Mouse (Mus musculus) heart, embryonic 16.5 days (tissue): Measurements from ENCODE around the gene Arhgef16. TPM values are rescaled to one million over a fixed set of nuclear protein-coding genes. Genes with fewer than 3 reads are reported as not detected.

ENCODE experiments used
- ATAC-seq: fragments of 200-750 bp; cut with Nextera tagmentation; replicated peaks from 2 replicates; pipeline ENCODE4 v1.8.0; 2017; ENCODE audit warnings: moderate number of reproducible peaks; ENCODE audit not compliant: insufficient read depth, low FRiP score; ENCODE audit errors: extremely low read depth
- H3K27ac ChIP-seq: fragments of 300-500 bp; sonication (generic); 2 replicates; pipeline ENCODE4 v1.5.1; 2014; ENCODE audit warnings: mild to moderate bottlenecking, low read length, control low read depth, moderate library complexity
- H3K27me3 ChIP-seq: fragments of 300-500 bp; sonication (generic); 2 replicates; pipeline ENCODE4 v1.6.1; 2014; ENCODE audit warnings: low read length, mixed read lengths; ENCODE audit not compliant: control insufficient read depth, insufficient read depth
- H3K36me3 ChIP-seq: fragments of 300-500 bp; sonication (generic); 2 replicates; pipeline ENCODE4 v1.6.1; 2014; ENCODE audit not compliant: control insufficient read depth, insufficient read depth
- H3K4me1 ChIP-seq: fragments of 300-500 bp; sonication (generic); 2 replicates; pipeline ENCODE4 v1.6.1; 2014; ENCODE audit warnings: low read length, mixed read lengths; ENCODE audit not compliant: control insufficient read depth, insufficient read depth
- H3K4me2 ChIP-seq: fragments of 300-500 bp; sonication (generic); 2 replicates; pipeline ENCODE4 v1.6.1; 2014; ENCODE audit warnings: low read depth, mild to moderate bottlenecking, control low read depth, low read length
- H3K4me3 ChIP-seq: fragments of 300-500 bp; sonication (generic); 2 replicates; pipeline ENCODE4 v1.5.1; 2014; ENCODE audit warnings: mild to moderate bottlenecking, control low read depth, low read length
- H3K9ac ChIP-seq: fragments of 300-500 bp; sonication (generic); 2 replicates; pipeline ENCODE4 v1.6.1; 2014; ENCODE audit warnings: low read length, control low read depth
- H3K9me3 ChIP-seq: fragments of 300-500 bp; sonication (generic); replicated peaks from 2 replicates; pipeline ENCODE4 v1.6.1; 2016; ENCODE audit warnings: low read length; ENCODE audit not compliant: control insufficient read depth
- WGBS: fragments of 180-500 bp; shearing (Covaris S2); extraction: QIAGEN DNeasy Blood & Tissue Kit; methylation state at CpG from one replicate; pipeline ENCODE4 v1.1.7; 2014; 5-methylcytosine and 5-hydroxymethylcytosine counted together
- polyA plus RNA-seq: library from polyadenylated mRNA; unstranded; fragments of >200 nt; fragmentation: Nextera tagmentation; extraction: Ambion mirVana; gene quantifications from 2 replicates; pipeline ENCODE4 v1.2.1, GENCODE M21; 2015

Arhgef16 gene
- polyA plus RNA-seq, 1 experiment from 2014 or later = 4.3 TPM

DNA sequence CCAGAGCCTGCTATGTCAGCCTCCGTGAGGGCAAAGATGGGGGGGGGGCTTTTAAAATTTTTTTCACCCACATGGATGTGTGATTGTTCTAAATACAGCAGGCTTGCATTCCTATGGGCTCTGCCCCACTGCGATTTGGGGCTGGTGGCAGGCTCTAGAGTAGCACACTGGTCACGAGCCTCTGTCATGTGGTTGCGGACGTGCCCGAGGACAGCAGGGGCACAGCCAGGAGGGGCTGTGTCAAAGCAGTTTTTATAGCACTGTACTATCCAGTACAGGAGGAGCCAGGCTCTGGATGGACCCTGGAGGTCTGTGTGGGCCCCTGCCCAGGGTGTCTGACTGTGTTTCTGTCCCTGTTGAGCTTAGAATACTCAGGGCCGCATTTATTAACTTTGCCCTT lies 28.5 kb upstream of the Arhgef16 start:
- ATAC-seq = peak; percentile 94
- WGBS = 57% methylated on average over 7 of the region's 7 CpGs

DNA sequence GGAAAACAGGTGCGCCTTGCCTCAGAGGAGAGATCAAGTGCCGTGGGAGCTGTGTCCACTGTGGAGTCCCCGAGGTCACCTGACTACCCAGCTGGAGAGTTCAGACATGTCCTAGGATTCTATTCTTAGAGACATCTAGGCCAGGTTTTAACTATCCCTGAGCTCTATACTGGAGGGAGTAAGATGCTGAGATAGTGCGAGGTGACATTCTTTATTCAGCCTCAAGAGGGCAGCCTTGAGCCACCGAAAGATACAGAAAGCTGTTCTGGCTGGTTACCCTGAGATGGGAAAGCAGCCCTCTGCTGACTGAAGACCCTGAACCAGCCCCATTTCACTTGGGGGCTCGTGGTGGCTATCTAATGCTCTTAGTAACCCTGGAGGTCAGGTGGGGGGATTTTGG lies 27.4 kb upstream of the Arhgef16 start:
- H3K27me3 ChIP-seq = no peaks in the 10 kb centered on the region
- H3K36me3 ChIP-seq = peaks cover 6% of the 10 kb centered on the region; the same call in 1 of the 2 replicates
- peak overlapping the region; percentile 97 for H3K27ac ChIP-seq
- H3K9me3 ChIP-seq = no peaks in the 10 kb centered on the region
- no peak overlapping the region; the same call in 1 of the 2 replicates for H3K9ac ChIP-seq
- H3K4me1 ChIP-seq = peaks cover 46% of the 10 kb centered on the region
- 11% methylated on average over 6 of the region's 6 CpGs for WGBS
- ATAC-seq = no peak
- no peak overlapping the region for H3K4me2 ChIP-seq
- no peak overlapping the region for H3K4me3 ChIP-seq

More for the DNA sequence above, 28.5 kb upstream of the Arhgef16 start:
- H3K36me3 ChIP-seq = peaks cover 4% of the 10 kb centered on the region; the same call in 1 of the 2 replicates
- peak overlapping the region; percentile 97 for H3K27ac ChIP-seq
- no peak overlapping the region for H3K4me3 ChIP-seq
- no peaks in the 10 kb centered on the region for H3K27me3 ChIP-seq
- H3K4me2 ChIP-seq = no peak overlapping the region
- no peaks in the 10 kb centered on the region for H3K9me3 ChIP-seq
- peaks cover 48% of the 10 kb centered on the region for H3K4me1 ChIP-seq
- peak overlapping the region; percentile 56 for H3K9ac ChIP-seq

DNA sequence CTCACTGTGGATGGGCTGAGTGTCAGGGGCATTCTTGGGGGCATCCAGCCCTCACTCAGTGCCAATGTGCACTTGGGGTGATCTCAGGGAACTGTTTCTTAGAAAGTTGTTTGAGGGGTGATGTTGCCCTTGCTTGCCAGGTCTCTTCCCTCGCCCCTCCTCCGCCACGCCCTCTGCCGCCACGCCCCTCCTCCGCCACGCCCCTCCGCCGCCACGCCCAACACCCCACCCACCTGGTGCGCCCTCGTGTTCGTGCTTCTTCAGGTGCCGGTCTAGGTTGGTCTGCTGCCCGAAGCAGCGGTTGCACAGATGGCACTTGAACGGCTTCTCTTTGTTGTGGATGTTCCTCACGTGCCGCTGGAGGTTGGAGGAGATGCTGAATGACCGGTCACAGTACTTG lies 27.0 kb upstream of the Arhgef16 start:
- Histone ChIP-seq H3K9ac (no peak overlapping the region), H3K27ac (no peak overlapping the region), H3K36me3 (peaks cover 6% of the 10 kb centered on the region; the same call in 1 of the 2 replicates), H3K27me3 (no peaks in the 10 kb centered on the region), H3K4me3 (no peak overlapping the region), H3K4me1 (peaks cover 42% of the 10 kb centered on the region), H3K4me2 (no peak overlapping the region), H3K9me3 (no peaks in the 10 kb centered on the region)
- 10% methylated on average over 20 of the region's 20 CpGs for WGBS
- ATAC-seq = no peak

- no peak for ATAC-seq
- Histone ChIP-seq H3K27me3 (no peaks in the 10 kb centered on the region), H3K4me1 (peaks cover 23% of the 10 kb centered on the region), H3K27ac (peak overlapping the region; percentile 70), H3K9ac (no peak overlapping the region), H3K36me3 (peaks cover 18% of the 10 kb centered on the region), H3K4me2 (no peak overlapping the region), H3K4me3 (no peak overlapping the region), H3K9me3 (no peaks in the 10 kb centered on the region)
- 33% methylated on average over 4 of the region's 4 CpGs for WGBS
Observed at GRCm38 (mm10) chr4:154325410-154325809, 23.9 kb upstream of the Arhgef16 start.

DNA sequence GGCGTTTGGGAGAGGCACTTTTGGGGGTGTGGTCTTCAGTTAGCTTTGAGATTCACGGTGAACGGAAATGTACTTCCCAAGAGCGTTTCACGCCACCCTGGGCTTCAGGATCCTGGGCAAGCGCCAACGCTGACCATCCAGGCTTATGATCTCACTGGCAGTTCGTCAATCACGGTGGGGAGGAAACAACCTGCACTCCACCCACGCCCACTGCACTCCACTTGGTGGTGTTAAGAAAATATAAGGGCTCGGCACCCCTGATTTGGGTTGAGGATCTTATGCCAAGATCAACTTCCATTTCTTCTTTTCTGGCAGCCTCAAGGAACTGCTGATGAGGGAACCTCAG lies 12.1 kb upstream of the Arhgef16 start:
- H3K4me1 ChIP-seq = no peaks in the 10 kb centered on the region
- no peak for ATAC-seq
- no peak overlapping the region for H3K9ac ChIP-seq
- H3K4me2 ChIP-seq = no peak overlapping the region
- WGBS = 65% methylated on average over 11 of the region's 11 CpGs
- no peaks in the 10 kb centered on the region for H3K36me3 ChIP-seq
- no peak overlapping the region for H3K4me3 ChIP-seq
- no peak overlapping the region for H3K27ac ChIP-seq
- no peaks in the 10 kb centered on the region for H3K27me3 ChIP-seq
- no peaks in the 10 kb centered on the region for H3K9me3 ChIP-seq

DNA sequence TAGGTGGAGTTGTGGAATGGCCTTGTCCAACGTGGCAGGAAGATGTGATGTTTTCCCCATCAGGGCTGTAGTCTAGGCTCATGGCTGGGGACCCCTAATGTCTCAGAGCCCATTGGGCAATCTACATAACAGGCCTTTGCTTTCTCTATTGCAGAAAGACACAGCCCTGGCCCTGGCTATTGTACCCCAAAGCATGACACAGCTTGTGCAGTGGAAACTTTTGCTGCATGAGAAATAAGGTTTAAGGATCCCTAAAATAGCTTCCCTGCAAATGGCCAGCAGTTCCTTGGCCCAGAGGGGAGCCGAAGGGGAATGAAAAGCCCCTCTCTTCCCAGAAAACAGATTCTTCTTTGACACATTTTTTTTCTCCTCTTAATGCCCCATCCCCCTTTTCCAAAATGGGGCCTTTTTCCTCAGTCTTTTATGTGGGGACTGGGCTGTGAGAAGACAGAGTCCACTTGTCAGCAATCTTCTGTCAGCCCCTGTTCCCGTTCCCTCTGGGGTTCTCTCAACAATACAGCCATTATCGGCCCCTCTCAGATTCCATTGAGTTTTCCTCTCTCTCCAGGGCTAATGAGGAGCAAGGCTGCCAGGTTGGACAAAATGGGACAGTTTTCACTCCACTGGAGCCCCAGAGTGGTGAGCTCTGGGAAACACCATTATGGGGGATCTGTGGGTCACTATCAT lies 11.6 kb upstream of the Arhgef16 start:
- WGBS = 35% methylated on average over 4 of the region's 4 CpGs
- ATAC-seq = no peak
- Histone ChIP-seq H3K4me2 (no peak overlapping the region), H3K27me3 (no peaks in the 10 kb centered on the region), H3K4me3 (no peak overlapping the region), H3K9ac (no peak overlapping the region), H3K9me3 (no peaks in the 10 kb centered on the region), H3K36me3 (no peaks in the 10 kb centered on the region), H3K4me1 (no peaks in the 10 kb centered on the region), H3K27ac (no peak overlapping the region)

DNA sequence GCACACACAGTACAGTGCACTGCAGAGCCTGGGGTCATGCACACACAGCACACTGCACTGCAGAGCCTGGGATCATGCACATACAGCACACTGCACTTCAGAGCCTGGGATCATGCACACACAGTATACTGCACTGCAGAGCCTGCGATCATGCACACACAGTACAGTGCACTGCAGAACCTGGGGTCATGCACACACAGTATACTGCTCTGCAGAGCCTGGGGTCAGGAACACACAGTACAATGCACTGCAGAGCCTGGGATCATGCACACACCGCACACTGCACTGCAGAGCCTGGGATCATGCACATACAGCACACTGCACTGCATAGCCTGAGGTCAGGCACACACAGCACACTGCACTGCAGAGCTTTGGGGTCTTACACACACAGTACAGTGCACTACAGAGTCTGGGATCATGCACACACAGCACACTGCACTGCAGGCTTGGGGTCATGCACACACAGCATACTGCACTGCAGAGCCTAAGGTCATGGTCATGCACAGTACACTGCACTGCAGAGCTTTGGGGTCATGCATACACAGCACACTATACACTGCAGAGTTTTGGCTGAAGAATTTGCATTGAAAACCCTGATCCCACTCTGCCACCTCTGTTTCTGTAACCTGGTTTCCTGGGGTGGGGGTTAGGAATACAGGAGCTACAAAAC lies 10.8 kb upstream of the Arhgef16 start:
- Histone ChIP-seq H3K9me3 (no peaks in the 10 kb centered on the region; the same call in 1 of the 2 replicates), H3K36me3 (no peaks in the 10 kb centered on the region), H3K9ac (no peak overlapping the region), H3K4me2 (no peak overlapping the region), H3K27ac (no peak overlapping the region), H3K4me1 (no peaks in the 10 kb centered on the region), H3K4me3 (no peak overlapping the region), H3K27me3 (no peaks in the 10 kb centered on the region)
- WGBS = 91% methylated on average over 2 of the region's 2 CpGs
- no peak for ATAC-seq

GRCm38 (mm10) chr4:154310576-154311262 lies 9.2 kb upstream of the Arhgef16 start:
- no peak overlapping the region for H3K27ac ChIP-seq

DNA sequence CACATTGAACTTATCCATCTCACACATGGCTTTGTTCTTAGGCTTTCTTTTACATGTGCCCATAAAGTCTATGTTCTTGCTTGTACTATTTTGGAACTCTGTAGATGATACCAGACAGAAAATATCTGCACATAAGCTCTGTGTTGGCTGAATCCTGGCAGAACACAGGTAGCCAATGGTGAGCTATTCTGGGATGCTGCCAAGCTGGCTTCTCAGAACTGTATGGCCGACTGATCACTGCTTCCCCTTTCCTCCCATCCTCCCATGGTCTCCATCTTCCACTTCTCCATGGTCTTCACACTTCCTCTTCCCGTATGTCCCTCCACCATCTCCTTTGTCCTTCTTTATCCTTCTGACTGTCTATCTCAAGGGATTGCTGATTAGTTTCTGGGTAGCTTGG lies 7.7 kb upstream of the Arhgef16 start:
- H3K4me1 ChIP-seq = no peaks in the 10 kb centered on the region
- H3K4me3 ChIP-seq = no peak overlapping the region
- ATAC-seq = no peak
- 65% methylated on average over 2 of the region's 2 CpGs for WGBS
- H3K27me3 ChIP-seq = no peaks in the 10 kb centered on the region
- peaks cover 2% of the 10 kb centered on the region; the same call in 1 of the 2 replicates for H3K9me3 ChIP-seq
- H3K27ac ChIP-seq = no peak overlapping the region
- no peak overlapping the region for H3K4me2 ChIP-seq
- no peaks in the 10 kb centered on the region for H3K36me3 ChIP-seq
- no peak overlapping the region for H3K9ac ChIP-seq

More at GRCm38 (mm10) chr4:154310576-154311262, 9.2 kb upstream of the Arhgef16 start:
- Histone ChIP-seq H3K4me1 (no peaks in the 10 kb centered on the region), H3K36me3 (no peaks in the 10 kb centered on the region), H3K9me3 (peaks cover 2% of the 10 kb centered on the region; the same call in 1 of the 2 replicates), H3K27me3 (no peaks in the 10 kb centered on the region), H3K4me3 (no peak overlapping the region), H3K4me2 (no peak overlapping the region), H3K9ac (no peak overlapping the region)
- 61% methylated on average over 9 of the region's 9 CpGs for WGBS
- no peak for ATAC-seq
